Mouse (Mus musculus) gastrocnemius, adult 2 months (tissue): ENCODE data around the gene Ckap5. TPM values are rescaled to one million over a fixed set of nuclear protein-coding genes. Genes with fewer than 3 reads are reported as not detected.

ENCODE experiments used
- DNase-seq: peaks from one replicate; pipeline ENCODE4 v3.0.0; 2022
- H3K27ac ChIP-seq: fragments of 200-600 bp; 2 replicates; pipeline ENCODE4 v1.8.1; 2022; ENCODE audit warnings: mild to moderate bottlenecking
- H3K4me3 ChIP-seq: fragments of 200-600 bp; 2 replicates; pipeline ENCODE4 v1.8.1; 2022; ENCODE audit warnings: mild to moderate bottlenecking, moderate library complexity
- CTCF ChIP-seq: fragments of 200-600 bp; IDR thresholded peaks from 2 replicates; pipeline ENCODE4 v1.8.1; 2022; ENCODE audit warnings: antibody characterized with exemption, mild to moderate bottlenecking, moderate library complexity
- intact Hi-C: fragments of 180-260 bp; cut with DNase I; formaldehyde crosslinking; loops from one replicate; pipeline ENCODE4 v1.15.1; 2025
- total RNA-seq, 2 experiments: library from RNA; stranded (reverse); gene quantifications; 2 replicates each; pipeline ENCODE4 v1.2.3; 2021

The Ckap5 gene
- total RNA-seq, 2 experiments from 2014 or later = 30.0 to 33.1 TPM

- Histone ChIP-seq H3K27ac (peak within 1 kb of the TSS; percentile 97), H3K4me3 (peak within 1 kb of the TSS; percentile 85)
- no peak for TF ChIP-seq CTCF
- DNase-seq = peak; percentile 98
- intact Hi-C loops = no loop called here
These were observed 123.2 kb downstream of the Ckap5 start, which contains the start of the genes Zfp408 and Arhgap1 for GRCm38 (mm10) chr2:91649553-91650359. Zfp408 (minus strand) TSS chr2:91649791. Arhgap1 (plus strand) TSS chr2:91649860.

DNA sequence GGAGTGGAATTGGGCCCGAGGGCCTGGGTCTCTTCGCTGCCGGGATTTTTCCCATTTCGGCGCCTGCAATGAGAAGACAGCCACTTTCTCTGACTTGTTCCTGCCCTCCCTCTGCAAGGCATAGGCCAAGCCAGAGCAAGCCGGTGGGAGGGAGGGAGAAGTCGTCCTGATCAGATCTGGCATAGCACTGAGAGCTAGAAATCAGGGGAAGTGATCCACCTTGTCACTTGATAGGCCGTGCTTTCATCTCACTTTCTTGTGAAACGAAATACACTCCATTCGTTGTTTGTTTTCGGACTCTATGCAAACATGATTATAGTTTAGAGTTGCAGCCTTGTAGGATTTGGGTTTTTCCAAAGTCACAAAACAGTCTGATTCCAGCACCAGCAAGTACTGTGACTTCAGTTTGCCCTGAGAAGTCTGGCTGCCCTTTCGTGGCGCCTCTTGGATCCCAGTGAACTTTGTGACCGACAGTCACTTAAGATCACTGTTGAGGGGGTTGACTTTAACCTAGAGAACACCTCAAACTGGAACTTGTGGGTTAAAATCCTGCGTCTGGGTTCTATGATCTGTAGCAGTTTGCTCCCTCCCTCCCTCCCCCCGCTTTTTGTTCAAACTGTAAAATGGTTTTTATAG lies 123.9 kb downstream of the Ckap5 start:
- intact Hi-C loops = no loop called here
- no peak for TF ChIP-seq CTCF
- peak overlapping the region; percentile 97 for H3K27ac ChIP-seq
- H3K4me3 ChIP-seq = peak overlapping the region; percentile 85
- DNase-seq = no peak

DNA sequence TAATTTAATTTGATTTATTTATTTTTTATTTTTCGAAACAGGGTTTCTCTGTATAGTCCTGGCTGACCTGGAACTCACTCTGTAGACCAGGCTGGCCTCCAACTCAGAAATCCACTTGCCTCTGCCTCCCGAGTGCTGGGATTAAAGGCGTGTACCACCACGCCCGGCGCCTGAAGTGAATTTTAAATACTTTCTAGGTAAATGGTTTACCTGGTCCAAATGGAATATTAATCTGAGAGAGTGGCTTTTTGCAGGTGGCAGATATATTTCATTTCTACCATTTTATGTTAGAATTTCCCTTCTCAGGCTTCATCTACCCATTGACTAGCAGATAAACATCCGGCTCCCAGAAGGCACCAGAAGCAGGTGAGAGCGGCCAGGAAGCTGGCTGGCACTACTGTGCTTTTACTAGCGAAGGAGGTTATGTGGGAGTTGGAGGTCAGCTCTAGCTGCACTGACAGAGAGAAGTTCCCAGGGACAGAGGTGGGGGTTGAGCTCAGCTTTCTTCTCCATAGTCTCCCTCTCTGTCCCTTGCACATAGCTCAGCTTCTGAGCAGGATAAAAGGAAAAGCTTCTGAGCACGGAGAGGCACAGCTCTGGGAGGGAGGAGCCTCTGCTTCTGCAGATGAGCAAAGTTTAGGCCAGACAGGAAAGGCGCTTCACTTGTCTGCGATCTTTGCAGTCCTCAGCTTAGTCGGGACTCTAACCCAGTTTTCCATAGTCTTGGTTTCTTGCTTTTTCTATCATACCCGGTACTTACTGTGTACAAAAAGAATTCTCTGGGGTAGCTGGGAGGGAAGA lies 125.1 kb downstream of the Ckap5 start:
- no peak overlapping the region for H3K27ac ChIP-seq
- TF ChIP-seq CTCF = no peak
- intact Hi-C loops = no loop called here
- no peak for DNase-seq
- H3K4me3 ChIP-seq = no peak overlapping the region

DNA sequence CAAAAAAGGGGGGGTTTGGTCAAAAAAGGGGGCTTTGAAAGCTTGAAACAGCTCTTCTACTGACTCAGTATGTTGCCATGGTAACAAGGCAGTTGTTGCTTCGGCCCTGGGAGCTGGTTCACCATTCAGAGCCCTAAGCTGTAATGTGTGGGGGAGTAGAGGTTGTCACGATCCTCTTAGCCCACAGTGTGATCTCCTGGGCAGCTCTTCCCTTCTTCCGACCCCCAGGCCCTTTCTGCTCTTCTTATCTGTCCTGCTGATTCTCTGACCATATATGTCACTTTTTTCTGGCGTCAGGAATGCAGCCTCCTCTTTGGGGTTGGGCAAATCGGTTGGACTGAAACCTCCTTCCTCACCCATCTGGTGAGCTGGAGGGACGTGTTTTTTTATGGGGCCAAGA lies 126.3 kb downstream of the Ckap5 start:
- H3K27ac ChIP-seq = 0 out of 2 replicates have a peak overlapping the region, but pooled peaks have one; percentile 5
- no peak for DNase-seq
- intact Hi-C loops = no loop called here
- no peak overlapping the region for H3K4me3 ChIP-seq
- no peak for TF ChIP-seq CTCF

- Histone ChIP-seq H3K27ac (no peak overlapping the region), H3K4me3 (no peak overlapping the region)
- intact Hi-C loops = no loop called here
- TF ChIP-seq CTCF = no peak
- no peak for DNase-seq
These were observed 128.8 kb downstream of the Ckap5 start for GRCm38 (mm10) chr2:91655388-91655787.

DNA sequence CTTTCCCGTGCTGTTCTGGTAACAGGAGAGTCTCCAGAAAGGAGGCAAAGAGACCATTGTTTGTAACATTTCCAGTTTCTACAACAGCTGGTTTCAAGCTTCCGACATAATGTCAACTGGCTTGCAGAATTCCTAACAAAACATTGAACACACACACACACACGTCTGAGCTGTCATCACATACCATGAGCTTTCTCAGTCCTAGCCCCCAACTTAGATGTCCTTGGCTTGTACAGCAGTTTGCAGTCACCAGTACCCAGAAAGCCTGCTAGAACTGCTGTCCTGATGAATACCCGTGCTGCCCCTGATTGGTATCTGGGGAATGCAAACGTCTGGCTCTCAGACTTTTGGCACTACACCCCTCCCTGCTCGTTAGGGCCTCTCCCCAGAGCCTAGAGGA lies 129.3 kb downstream of the Ckap5 start:
- Histone ChIP-seq H3K4me3 (no peak overlapping the region), H3K27ac (no peak overlapping the region)
- intact Hi-C loops = no loop called here
- TF ChIP-seq CTCF = no peak
- DNase-seq = no peak

DNA sequence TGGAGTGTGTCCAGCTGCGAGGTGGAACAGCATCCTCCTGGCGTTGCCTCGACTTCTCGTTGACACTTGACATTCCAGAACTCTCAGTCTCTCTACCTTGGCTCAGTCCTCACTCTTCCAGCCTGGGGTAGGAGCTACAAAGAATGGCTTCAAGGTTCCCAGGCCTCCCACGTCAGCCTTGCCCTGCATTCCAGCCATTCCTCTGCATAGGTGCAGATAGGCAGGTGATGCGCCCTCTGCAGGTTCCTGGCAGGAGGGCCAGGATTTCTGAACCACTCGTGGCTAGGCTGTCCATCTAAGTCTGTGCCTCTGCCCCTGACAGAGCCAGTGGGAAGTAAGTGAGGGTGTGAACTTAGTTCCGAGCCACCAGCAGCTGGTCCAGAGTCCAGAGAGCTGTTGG lies 130.2 kb downstream of the Ckap5 start:
- H3K4me3 ChIP-seq = no peak overlapping the region
- intact Hi-C loops = no loop called here
- no peak overlapping the region for H3K27ac ChIP-seq
- TF ChIP-seq CTCF = no peak
- DNase-seq = no peak

- no peak for DNase-seq
- intact Hi-C loops = no loop called here
These were observed 133.1 kb downstream of the Ckap5 start for GRCm38 (mm10) chr2:91659657-91660056.

DNA sequence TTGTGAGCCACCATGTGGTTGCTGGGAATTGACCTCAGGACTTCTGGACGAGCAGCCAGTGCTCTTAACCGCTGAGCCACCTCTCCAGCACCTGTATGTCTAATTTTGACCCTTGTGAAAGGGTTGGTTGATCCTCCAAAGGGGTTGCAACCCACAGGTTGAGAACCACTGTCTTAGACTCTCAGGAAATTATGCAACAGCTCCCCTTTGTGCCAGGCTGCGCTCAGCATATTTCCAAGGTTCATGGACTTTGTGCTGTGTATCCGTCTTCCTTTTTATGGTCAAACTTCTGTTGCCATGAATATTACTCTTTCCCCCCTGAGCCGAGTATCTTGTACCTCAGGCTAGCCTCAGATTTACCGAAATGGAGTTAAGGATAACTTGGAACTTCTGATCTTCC lies 134.4 kb downstream of the Ckap5 start:
- no peak overlapping the region for H3K27ac ChIP-seq
- no peak overlapping the region for H3K4me3 ChIP-seq
- intact Hi-C loops = no loop called here
- TF ChIP-seq CTCF = no peak
- DNase-seq = no peak

More at GRCm38 (mm10) chr2:91659657-91660056, 133.1 kb downstream of the Ckap5 start:
- Histone ChIP-seq H3K27ac (no peak overlapping the region), H3K4me3 (no peak overlapping the region)
- no peak for TF ChIP-seq CTCF

GRCm38 (mm10) chr2:91664780-91665179 lies 138.2 kb downstream of the Ckap5 start:
- no peak overlapping the region for H3K4me3 ChIP-seq
- no peak for TF ChIP-seq CTCF
- no peak overlapping the region for H3K27ac ChIP-seq
- DNase-seq = no peak
- intact Hi-C loops = no loop called here

- intact Hi-C loops = no loop called here
- H3K4me3 ChIP-seq = no peak overlapping the region
- TF ChIP-seq CTCF = no peak
- DNase-seq = no peak
- peak overlapping the region; percentile 58 for H3K27ac ChIP-seq
These were observed 139.9 kb downstream of the Ckap5 start for GRCm38 (mm10) chr2:91666386-91666910.

GRCm38 (mm10) chr2:91667747-91668146 lies 141.2 kb downstream of the Ckap5 start:
- no peak for DNase-seq
- H3K27ac ChIP-seq = peak overlapping the region; percentile 24; the same call in 1 of the 2 replicates
- no peak overlapping the region for H3K4me3 ChIP-seq
- intact Hi-C loops = no loop called here
- no peak for TF ChIP-seq CTCF
